Mouse (Mus musculus): ENCODE results near the gene Tmem274.

DNA sequence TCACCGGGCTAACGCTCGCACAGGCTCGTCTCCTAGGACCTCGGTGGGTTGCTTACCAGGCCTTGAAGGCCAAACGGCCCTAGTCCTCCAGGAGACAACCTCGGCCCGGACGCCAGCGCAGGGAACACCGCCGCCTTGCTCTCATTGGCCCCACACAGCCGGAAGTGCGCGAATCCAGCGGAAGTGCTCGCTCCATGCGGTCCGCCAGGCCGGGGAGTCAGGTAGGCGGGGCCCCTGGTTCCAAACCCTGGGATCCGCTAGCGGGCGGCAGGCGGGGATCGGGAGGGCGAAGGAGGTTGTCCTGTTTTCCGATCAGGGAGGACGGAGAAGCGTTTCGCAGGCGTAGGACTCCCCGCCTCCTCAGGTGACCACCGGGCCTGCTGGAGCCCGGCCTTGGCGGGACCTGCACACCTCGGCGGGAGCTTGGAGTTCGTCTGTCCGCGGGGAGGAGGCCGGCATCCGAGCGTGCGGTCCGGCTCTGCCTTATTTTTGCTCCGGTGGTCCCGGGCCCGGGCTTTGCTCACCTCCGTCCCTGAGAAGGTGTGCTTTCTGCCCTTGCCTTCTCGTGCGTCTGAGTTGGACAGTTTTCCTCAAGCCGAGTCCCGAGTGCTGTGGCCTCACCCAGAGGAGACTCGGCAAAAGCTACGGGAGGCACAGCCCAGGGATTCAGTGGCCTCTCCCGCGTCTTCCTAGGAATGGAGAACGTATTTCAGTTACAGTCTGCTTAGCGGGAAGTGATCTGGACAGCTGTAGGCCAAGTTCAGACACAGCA lies 8.1 kb downstream of the Tmem274 start, which contains the start of the genes Nmnat1 and Lzic:
- TF ChIP-seq CTCF (IDR thresholded peaks at IDR 0.05; ENCODE audit: low read depth, low read length) (no peak), POLR2A (IDR thresholded peaks at IDR 0.05; ENCODE audit: extremely low read depth, insufficient read depth, low read length) (0 out of 2 replicates have a peak, but pooled peaks have one; percentile 68)
